Mouse (Mus musculus) MEL (cell line): ENCODE data around the gene Nr6a1.

ENCODE experiments used
- BHLHE40 ChIP-seq: IDR thresholded peaks from 2 replicates; pipeline ENCODE4 v1.6.1; 2012; ENCODE audit warnings: low read depth, mild to moderate bottlenecking, inconsistent platforms, low read length, improper control_type of control experiment, borderline replicate concordance
- CTCF ChIP-seq, 3 experiments: IDR thresholded peaks in 2 of 3; conservative IDR thresholded peaks in 1 of 3; 2 replicates each; pipeline ENCODE4 v1.5.1; 2011 to 2012; ENCODE audit warnings: low read length in 3 of 3, low read depth in 2 of 3, mild to moderate bottlenecking in 2 of 3, improper control_type of control experiment in 1 of 3, inconsistent platforms in 1 of 3, mixed read lengths in 1 of 3, moderate library complexity in 1 of 3; ENCODE audit not compliant: control insufficient read depth in 1 of 3, insufficient read depth in 1 of 3, poor library complexity in 1 of 3, severe bottlenecking in 1 of 3
- EP300 ChIP-seq, 2 experiments: IDR thresholded peaks; 2 replicates each; pipeline ENCODE4 v1.6.1; 2011; ENCODE audit warnings: improper control_type of control experiment in 2 of 2, low read length in 2 of 2, low read depth in 1 of 2, mild to moderate bottlenecking in 1 of 2
- GATA1 ChIP-seq: IDR thresholded peaks from 2 replicates; pipeline ENCODE4 v1.6.1; 2011; ENCODE audit warnings: low read depth, low read length, improper control_type of control experiment
- HCFC1 ChIP-seq: IDR thresholded peaks from 2 replicates; pipeline ENCODE4 v1.6.1; 2012; ENCODE audit warnings: low read depth, mild to moderate bottlenecking, inconsistent platforms, low read length, improper control_type of control experiment, moderate library complexity
- JUND ChIP-seq: IDR thresholded peaks from 2 replicates; pipeline ENCODE4 v1.6.1; 2011; ENCODE audit warnings: low read depth, mild to moderate bottlenecking, improper control_type of control experiment, low read length
- MYC ChIP-seq: IDR thresholded peaks from 2 replicates; pipeline ENCODE4 v1.6.1; 2011; ENCODE audit warnings: low read depth, mild to moderate bottlenecking, low read length, improper control_type of control experiment, moderate library complexity
- SIN3A ChIP-seq: IDR thresholded peaks from 2 replicates; pipeline ENCODE4 v1.6.1; 2012; ENCODE audit warnings: low read length, improper control_type of control experiment, inconsistent platforms
- TBP ChIP-seq: IDR thresholded peaks from 2 replicates; pipeline ENCODE4 v1.8.0; 2011; ENCODE audit warnings: low read depth, low read length, improper control_type of control experiment
- USF1 ChIP-seq: IDR thresholded peaks from 2 replicates; pipeline ENCODE4 v1.6.1; 2014; ENCODE audit warnings: low read depth, mild to moderate bottlenecking, inconsistent platforms, low read length, improper control_type of control experiment, moderate library complexity
- ZC3H11A ChIP-seq: IDR thresholded peaks from 2 replicates; pipeline ENCODE4 v1.6.1; 2012; ENCODE audit warnings: low read depth, mild to moderate bottlenecking, inconsistent platforms, low read length, improper control_type of control experiment

DNA sequence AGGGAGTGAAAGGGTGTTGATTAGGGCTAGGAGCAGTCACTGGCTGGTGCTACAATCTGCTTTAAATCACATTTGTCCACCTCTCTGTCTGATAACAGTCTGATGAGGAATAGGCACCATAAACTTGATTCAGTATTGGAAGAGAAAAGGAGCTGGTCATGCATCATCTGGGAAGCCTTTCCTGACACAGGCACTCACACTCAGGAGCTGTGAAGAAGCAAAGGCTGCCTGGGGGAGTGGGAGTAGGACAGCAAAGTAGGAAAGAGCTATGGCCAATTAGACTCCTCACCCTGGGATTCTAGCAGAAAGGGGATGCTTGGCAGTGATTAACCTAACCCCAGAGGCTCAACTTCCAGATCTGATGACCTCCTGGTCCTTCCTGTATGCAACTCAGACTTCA, 191.7 kb downstream of the Nr6a1 start:
- TF ChIP-seq ZC3H11A, result no peak
- no peak for TF ChIP-seq GATA1
- no peak for TF ChIP-seq HCFC1
- no peak for TF ChIP-seq MYC
- TF ChIP-seq USF1, result no peak
- TF ChIP-seq SIN3A, result no peak
- no peak for TF ChIP-seq TBP
- no peak for TF ChIP-seq EP300 (IDR thresholded peaks at IDR 0.05; ENCODE audit: low read depth in 1 of 2, low read length in 2 of 2)
- no peak for TF ChIP-seq CTCF (IDR thresholded peaks at IDR 0.05 in 2 of 3, conservative IDR thresholded peaks at IDR 0.05 in 1 of 3; ENCODE audit: control insufficient read depth in 1 of 3, insufficient read depth in 1 of 3, low read depth in 2 of 3, low read length in 3 of 3, poor library complexity in 1 of 3, severe bottlenecking in 1 of 3)
- TF ChIP-seq BHLHE40, result no peak
- no peak for TF ChIP-seq JUND
